In genomic region chr14:101481165-101481564, GRCm38 (mm10) we compare ENCODE assay signal across 18 mouse cellular contexts.
A peak's percentile ranks its signal among the peaks of the same experiment; 100 is the strongest.
DNase-seq lines count a peak whose midpoint lies in the region; ATAC-seq lines count a peak whose summit lies in the region.
"Had no signal": no experiment of that assay in that cellular context is flagged by ENCODE, and none has a peak within 500 bp of the region (broad histone marks: within the 10 kb centered on the region; RNA-seq: fewer than 3 reads in every experiment).

No protein-coding gene starts in this region.

- 88% methylated on average over 7 of the region's 7 CpGs for WGBS in hindbrain, embryonic 10.5 days
- WGBS in forebrain, embryonic 12.5 days, result 84% methylated on average over 7 of the region's 7 CpGs

- H3K9me3 ChIP-seq in hindbrain, embryonic 10.5 days, result no peaks in the 10 kb centered on the region
- no peaks in the 10 kb centered on the region for H3K9me3 ChIP-seq in forebrain, embryonic 12.5 days
- H3K9me3 ChIP-seq: embryonic facial prominence, embryonic 12.5 days; heart, embryonic 13.5 days; intestine, embryonic 15.5 days had no signal

- no peaks in the 10 kb centered on the region for H3K27me3 ChIP-seq in hindbrain, embryonic 10.5 days (ENCODE audit: insufficient read depth, poor library complexity, severe bottlenecking)
- no peaks in the 10 kb centered on the region for H3K27me3 ChIP-seq in forebrain, embryonic 12.5 days
- H3K27me3 ChIP-seq: embryonic facial prominence, embryonic 12.5 days; heart, embryonic 13.5 days; intestine, embryonic 15.5 days had no signal

- H3K27ac ChIP-seq in hindbrain, embryonic 10.5 days, result no peak overlapping the region
- H3K27ac ChIP-seq in forebrain, embryonic 12.5 days, result no peak overlapping the region
- H3K27ac ChIP-seq: embryonic facial prominence, embryonic 12.5 days; heart, embryonic 13.5 days; hindbrain, embryonic 14.5 days; intestine, embryonic 15.5 days had no signal

- DNase-seq in B cell, adult 2 months, result peak; percentile 2 to 4
- DNase-seq in MEL-GATA-1-ER (ENCODE audit: extremely low read depth, low read depth), result peak; percentile 32
- DNase-seq in hindbrain, embryonic 10.5 days (ENCODE audit: low spot score), result no peak
- DNase-seq in gastrocnemius, postnatal 36 days, result no peak
- DNase-seq: adrenal gland, adult 2 months; adrenal gland, postnatal 25 days; cerebellum, adult 2 months; cerebellum, postnatal 10 days; gastrocnemius, postnatal 14 days; heart, adult 11 months; heart, postnatal 4 days had no signal

- peak; percentile 79 for ATAC-seq in megakaryocyte, adult 5-6 weeks (ENCODE audit: poor library complexity, severe bottlenecking)
- ATAC-seq in forebrain, embryonic 12.5 days (ENCODE audit: low FRiP score), result no peak
- ATAC-seq: forebrain, embryonic 16.5 days; intestine, embryonic 15.5 days had no signal

- no peak overlapping the region for H3K4me3 ChIP-seq in hindbrain, embryonic 10.5 days
- H3K4me3 ChIP-seq in forebrain, embryonic 12.5 days (replicated peaks), result no peak overlapping the region
- H3K4me3 ChIP-seq: embryonic facial prominence, embryonic 12.5 days; heart, embryonic 13.5 days; intestine, embryonic 15.5 days had no signal

- H3K4me2 ChIP-seq in forebrain, embryonic 12.5 days, result no peak overlapping the region
- H3K4me2 ChIP-seq: embryonic facial prominence, embryonic 12.5 days; heart, embryonic 13.5 days; hindbrain, embryonic 14.5 days; intestine, embryonic 15.5 days had no signal

- intact Hi-C loops in gastrocnemius, postnatal 36 days (cut with DNase I), result no loop called here

- no peak overlapping the region for H3K9ac ChIP-seq in forebrain, embryonic 12.5 days
- H3K9ac ChIP-seq: embryonic facial prominence, embryonic 12.5 days; heart, embryonic 13.5 days; hindbrain, embryonic 14.5 days; intestine, embryonic 15.5 days had no signal

- no peaks in the 10 kb centered on the region for H3K36me3 ChIP-seq in hindbrain, embryonic 10.5 days
- H3K36me3 ChIP-seq in forebrain, embryonic 12.5 days (replicated peaks), result 0 out of 2 replicates have a peak, but pooled peaks cover 4% of the 10 kb centered on the region
- H3K36me3 ChIP-seq: embryonic facial prominence, embryonic 12.5 days; intestine, embryonic 15.5 days had no signal

- H3K4me1 ChIP-seq in hindbrain, embryonic 10.5 days (replicated peaks), result no peaks in the 10 kb centered on the region
- no peaks in the 10 kb centered on the region for H3K4me1 ChIP-seq in forebrain, embryonic 12.5 days
- H3K4me1 ChIP-seq: embryonic facial prominence, embryonic 12.5 days; intestine, embryonic 15.5 days had no signal

Comparison
In these comparisons a context has a peak if more than half of its experiments do, and no peak if none do; other contexts are left out.
1. DNase-seq: peak in B cell, adult 2 months (2 of 2) and MEL-GATA-1-ER (single experiment); none in hindbrain, embryonic 10.5 days (single experiment) and gastrocnemius, postnatal 36 days (0 of 2).